11 mouse cellular contexts compared by ENCODE assay signal in genomic region chr10:59800826-59801501, GRCm38 (mm10).
DNase-seq lines count a peak whose midpoint lies in the region; ATAC-seq and TF ChIP-seq lines count a peak whose summit lies in the region.
"Had no signal": no experiment of that assay in that cellular context is flagged by ENCODE, and none has a peak within 500 bp of the region (broad histone marks: within the 10 kb centered on the region; RNA-seq: fewer than 3 reads in every experiment).

No protein-coding gene starts in this region.

- no peak for ATAC-seq in hindbrain, embryonic 13.5 days (ENCODE audit: low FRiP score)
- ATAC-seq in liver, postnatal 0 days, result peak; percentile 99
- no peak for ATAC-seq in monocyte, adult 5-6 weeks (replicated peaks; ENCODE audit: insufficient number of reproducible peaks, low FRiP score, low TSS enrichment, poor library complexity, severe bottlenecking)

- TF ChIP-seq CTCF in liver, postnatal 0 days (IDR thresholded peaks at IDR 0.05; ENCODE audit: low read depth), result no peak

- peaks cover 8% of the 10 kb centered on the region; the same call in 1 of the 2 replicates for H3K36me3 ChIP-seq in hindbrain, embryonic 13.5 days
- H3K36me3 ChIP-seq in liver, postnatal 0 days (replicated peaks; ENCODE audit: insufficient read depth, low read length), result peaks cover 5% of the 10 kb centered on the region
- peaks cover 10% of the 10 kb centered on the region for H3K36me3 ChIP-seq in limb, embryonic 10.5 days

- no peak overlapping the region for H3K9ac ChIP-seq in hindbrain, embryonic 13.5 days
- no peak overlapping the region; the same call in 1 of the 2 replicates for H3K9ac ChIP-seq in liver, postnatal 0 days (replicated peaks)

- H3K4me2 ChIP-seq in hindbrain, embryonic 13.5 days, result no peak overlapping the region
- H3K4me2 ChIP-seq in liver, postnatal 0 days (ENCODE audit: low read depth, low read length), result peak overlapping the region; percentile 29

- H3K27ac ChIP-seq in hindbrain, embryonic 13.5 days, result peak overlapping the region; percentile 31
- H3K27ac ChIP-seq in liver, postnatal 0 days (ENCODE audit: low read depth), result peak overlapping the region; percentile 82
- H3K27ac ChIP-seq in limb, embryonic 10.5 days, result no peak overlapping the region

- peaks cover 26% of the 10 kb centered on the region for H3K4me1 ChIP-seq in hindbrain, embryonic 13.5 days (replicated peaks)
- peaks cover 23% of the 10 kb centered on the region for H3K4me1 ChIP-seq in liver, postnatal 0 days (ENCODE audit: insufficient read depth)
- H3K4me1 ChIP-seq in limb, embryonic 10.5 days, result no peaks in the 10 kb centered on the region

- H3K4me3 ChIP-seq in hindbrain, embryonic 13.5 days, result no peak overlapping the region
- no peak overlapping the region for H3K4me3 ChIP-seq in liver, postnatal 0 days (ENCODE audit: low read depth, low read length)
- no peak overlapping the region for H3K4me3 ChIP-seq in limb, embryonic 10.5 days

- no peaks in the 10 kb centered on the region for H3K27me3 ChIP-seq in hindbrain, embryonic 13.5 days
- no peaks in the 10 kb centered on the region for H3K27me3 ChIP-seq in liver, postnatal 0 days (ENCODE audit: insufficient read depth, low read length)
- no peaks in the 10 kb centered on the region for H3K27me3 ChIP-seq in limb, embryonic 10.5 days (ENCODE audit: low read depth, poor library complexity, severe bottlenecking)

- TF ChIP-seq EP300 in liver, postnatal 0 days (IDR thresholded peaks at IDR 0.05; ENCODE audit: low read depth), result peak; percentile 98

- H3K9me3 ChIP-seq in hindbrain, embryonic 13.5 days, result no peaks in the 10 kb centered on the region
- H3K9me3 ChIP-seq in liver, postnatal 0 days (ENCODE audit: low read length), result no peaks in the 10 kb centered on the region
- H3K9me3 ChIP-seq in limb, embryonic 10.5 days (replicated peaks), result no peaks in the 10 kb centered on the region

- peak; percentile 49 for DNase-seq in spleen, adult 12 weeks (ENCODE audit: low spot score)
- DNase-seq in spleen, adult 18-20 months, result no peak
- DNase-seq in liver, postnatal 0 days, result peak; percentile 46
- peak; percentile 17 to 37 for DNase-seq in spleen, postnatal 36 days (ENCODE audit: low spot score in 2 of 2)
- DNase-seq in limb, embryonic 10.5 days (ENCODE audit: low spot score), result no peak
- DNase-seq in left cerebral cortex, adult 11 months (ENCODE audit: low spot score), result no peak
- DNase-seq: heart, postnatal 4 days; kidney, postnatal 14 days; lung, adult 2 months had no signal

- 89% methylated on average over 12 of the region's 12 CpGs for WGBS in hindbrain, embryonic 13.5 days
- WGBS in liver, postnatal 0 days (ENCODE audit: insufficient replicate concordance), result 64% methylated on average over 12 of the region's 12 CpGs
- whole genome bisulfite sequencing in limb, embryonic 10.5 days, result 90% methylated on average over 12 of the region's 12 CpGs

Comparison
In these comparisons a context has a peak if more than half of its experiments do, and no peak if none do; other contexts are left out.
1. DNase-seq: peak in spleen, adult 12 weeks (single experiment), liver, postnatal 0 days (single experiment) and spleen, postnatal 36 days (2 of 2); none in spleen, adult 18-20 months (0 of 2), limb, embryonic 10.5 days (single experiment) and left cerebral cortex, adult 11 months (single experiment).